ENCODE assay signal across 30 mouse cellular contexts in the genomic region with DNA sequence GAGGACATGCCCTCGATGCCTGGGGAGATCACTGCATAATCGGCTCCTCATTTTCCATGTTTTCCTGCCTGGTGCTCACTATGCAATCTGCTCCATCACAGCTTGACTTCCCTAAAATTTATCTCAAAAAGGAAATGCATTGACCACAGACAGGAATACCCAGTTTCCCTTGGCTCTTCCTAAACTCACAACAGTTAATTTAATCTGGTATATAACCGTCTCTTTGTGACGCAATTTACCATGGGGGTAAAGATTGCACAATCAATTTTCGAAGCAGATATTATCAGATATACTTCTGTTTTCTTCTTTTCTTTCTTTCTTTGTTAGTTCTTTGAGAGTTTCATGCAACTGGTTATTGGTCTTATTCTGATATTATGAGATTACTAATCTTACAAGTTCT.
DNase-seq lines count a peak whose midpoint lies in the region; ATAC-seq and TF ChIP-seq lines count a peak whose summit lies in the region.
"Had no signal": no experiment of that assay in that cellular context is flagged by ENCODE, and none has a peak within 500 bp of the region (broad histone marks: within the 10 kb centered on the region; RNA-seq: fewer than 3 reads in every experiment).

No protein-coding gene starts in this region.

- H3K27me3 ChIP-seq in forebrain, postnatal 0 days (ENCODE audit: insufficient read depth, low read length), result no peaks in the 10 kb centered on the region
- H3K27me3 ChIP-seq in forebrain, embryonic 10.5 days (ENCODE audit: poor library complexity, severe bottlenecking), result no peaks in the 10 kb centered on the region
- H3K27me3 ChIP-seq in megakaryocyte, embryonic 14.5 days (replicated peaks), result peaks cover 9% of the 10 kb centered on the region
- no peaks in the 10 kb centered on the region for H3K27me3 ChIP-seq in midbrain, embryonic 15.5 days (replicated peaks)
- H3K27me3 ChIP-seq: embryonic facial prominence, embryonic 13.5 days; forebrain, embryonic 13.5 days; heart, embryonic 13.5 days; hindbrain, embryonic 12.5 days; hindbrain, embryonic 15.5 days had no signal

- WGBS in forebrain, postnatal 0 days, result 84% methylated on average over 5 of the region's 5 CpGs
- WGBS in forebrain, embryonic 10.5 days, result 92% methylated on average over 5 of the region's 5 CpGs
- 92% methylated on average over 5 of the region's 5 CpGs for WGBS in midbrain, embryonic 15.5 days

- peaks cover 5% of the 10 kb centered on the region; the same call in 1 of the 2 replicates for H3K4me1 ChIP-seq in forebrain, postnatal 0 days (ENCODE audit: insufficient read depth)
- H3K4me1 ChIP-seq in forebrain, embryonic 10.5 days, result no peaks in the 10 kb centered on the region
- H3K4me1 ChIP-seq in megakaryocyte, embryonic 14.5 days, result peaks cover 7% of the 10 kb centered on the region
- no peaks in the 10 kb centered on the region for H3K4me1 ChIP-seq in midbrain, embryonic 15.5 days
- H3K4me1 ChIP-seq: embryonic facial prominence, embryonic 10.5 days; embryonic facial prominence, embryonic 13.5 days; heart, embryonic 10.5 days; heart, embryonic 13.5 days; hindbrain, embryonic 12.5 days; hindbrain, embryonic 15.5 days had no signal

- no peak overlapping the region for H3K4me2 ChIP-seq in forebrain, postnatal 0 days (ENCODE audit: low read depth)
- H3K4me2 ChIP-seq in midbrain, embryonic 15.5 days, result no peak overlapping the region
- H3K4me2 ChIP-seq: embryonic facial prominence, embryonic 13.5 days; forebrain, embryonic 13.5 days; heart, embryonic 13.5 days; hindbrain, embryonic 12.5 days; hindbrain, embryonic 15.5 days had no signal

- H3K9me3 ChIP-seq in forebrain, postnatal 0 days (ENCODE audit: low read length), result no peaks in the 10 kb centered on the region
- H3K9me3 ChIP-seq in forebrain, embryonic 10.5 days, result no peaks in the 10 kb centered on the region
- H3K9me3 ChIP-seq in megakaryocyte, embryonic 14.5 days, result no peaks in the 10 kb centered on the region
- no peaks in the 10 kb centered on the region for H3K9me3 ChIP-seq in midbrain, embryonic 15.5 days
- H3K9me3 ChIP-seq: embryonic facial prominence, embryonic 10.5 days; embryonic facial prominence, embryonic 13.5 days; forebrain, embryonic 13.5 days; heart, embryonic 10.5 days; heart, embryonic 13.5 days; hindbrain, embryonic 12.5 days; hindbrain, embryonic 15.5 days had no signal

- ATAC-seq in forebrain, postnatal 0 days, result 0 out of 2 replicates have a peak, but pooled peaks have one; percentile 10
- peak; percentile 83 for ATAC-seq in granulocyte monocyte progenitor cell, adult 5-6 weeks (replicated peaks; ENCODE audit: poor library complexity, severe bottlenecking)
- no peak for ATAC-seq in midbrain, embryonic 15.5 days (replicated peaks)
- ATAC-seq: CD4-positive, CD25-positive, alpha-beta regulatory T cell, adult 4 months; forebrain, embryonic 13.5 days; forebrain, embryonic 16.5 days had no signal

- TF ChIP-seq CTCF in forebrain, postnatal 0 days (IDR thresholded peaks at IDR 0.05; ENCODE audit: low read depth), result no peak

- no peaks in the 10 kb centered on the region for H3K36me3 ChIP-seq in forebrain, postnatal 0 days (ENCODE audit: insufficient read depth)
- no peaks in the 10 kb centered on the region for H3K36me3 ChIP-seq in forebrain, embryonic 10.5 days (replicated peaks)
- no peaks in the 10 kb centered on the region for H3K36me3 ChIP-seq in megakaryocyte, embryonic 14.5 days (replicated peaks; ENCODE audit: low read length)
- H3K36me3 ChIP-seq in midbrain, embryonic 15.5 days (replicated peaks), result no peaks in the 10 kb centered on the region
- H3K36me3 ChIP-seq: embryonic facial prominence, embryonic 10.5 days; embryonic facial prominence, embryonic 13.5 days; heart, embryonic 10.5 days; heart, embryonic 13.5 days; hindbrain, embryonic 12.5 days; hindbrain, embryonic 15.5 days had no signal

- H3K9ac ChIP-seq in forebrain, postnatal 0 days, result no peak overlapping the region
- no peak overlapping the region for H3K9ac ChIP-seq in midbrain, embryonic 15.5 days
- H3K9ac ChIP-seq: embryonic facial prominence, embryonic 13.5 days; forebrain, embryonic 13.5 days; heart, embryonic 13.5 days; hindbrain, embryonic 12.5 days; hindbrain, embryonic 15.5 days had no signal

- no peak overlapping the region for H3K27ac ChIP-seq in forebrain, postnatal 0 days (ENCODE audit: low read depth, low read length)
- no peak overlapping the region for H3K27ac ChIP-seq in forebrain, embryonic 10.5 days
- H3K27ac ChIP-seq in midbrain, embryonic 15.5 days, result no peak overlapping the region
- H3K27ac ChIP-seq: embryonic facial prominence, embryonic 10.5 days; embryonic facial prominence, embryonic 13.5 days; forebrain, embryonic 13.5 days; gastrocnemius, adult 2 months; heart, embryonic 10.5 days; heart, embryonic 13.5 days; hindbrain, embryonic 12.5 days; hindbrain, embryonic 15.5 days had no signal

- no peak overlapping the region for H3K4me3 ChIP-seq in forebrain, postnatal 0 days (ENCODE audit: low read depth, low read length)
- no peak overlapping the region for H3K4me3 ChIP-seq in forebrain, embryonic 10.5 days
- peak overlapping the region; percentile 57 for H3K4me3 ChIP-seq in megakaryocyte, embryonic 14.5 days (replicated peaks)
- H3K4me3 ChIP-seq in midbrain, embryonic 15.5 days, result no peak overlapping the region
- H3K4me3 ChIP-seq: embryonic facial prominence, embryonic 10.5 days; embryonic facial prominence, embryonic 13.5 days; erythroblast, embryonic 14.5 days; forebrain, embryonic 13.5 days; gastrocnemius, adult 2 months; heart, embryonic 10.5 days; heart, embryonic 13.5 days; hindbrain, embryonic 12.5 days; hindbrain, embryonic 15.5 days had no signal

- no peak for DNase-seq in forebrain, postnatal 0 days
- no peak for DNase-seq in forebrain, embryonic 10.5 days (ENCODE audit: extremely low spot score, low spot score)
- DNase-seq in retina, postnatal 1 day, result no peak
- DNase-seq in heart, adult 9 months (ENCODE audit: low spot score in 2 of 2), result no peak
- DNase-seq: adrenal gland, postnatal 10 days; adrenal gland, postnatal 36 days; B cell, adult 2 months; cerebellum, adult 11 months; cerebellum, adult 2 months; cerebellum, adult 9-11 months; cerebellum, postnatal 25 days; embryo, embryonic 11 days; gastrocnemius, adult 2 months; gastrocnemius, postnatal 14 days; heart, adult 18-20 months; heart, postnatal 14 days; heart, postnatal 4 days had no signal
